Mouse (Mus musculus) bone marrow macrophage, adult 2 months (primary cell): ENCODE data around the gene Csnk2b. TPM values are rescaled to one million over a fixed set of nuclear protein-coding genes. Genes with fewer than 3 reads are reported as not detected.

Source experiments
- H3K27ac ChIP-seq: 2 replicates; pipeline ENCODE4 v1.5.1; 2012; ENCODE audit warnings: low read depth, low read length; ENCODE audit not compliant: insufficient read depth
- H3K4me1 ChIP-seq: 2 replicates; pipeline ENCODE4 v1.6.1; 2012; ENCODE audit warnings: low read length; ENCODE audit not compliant: control insufficient read depth, insufficient read depth
- H3K4me3 ChIP-seq: 2 replicates; pipeline ENCODE4 v1.5.1; 2012; ENCODE audit warnings: mild to moderate bottlenecking, low read length, moderate library complexity; ENCODE audit not compliant: insufficient read depth
- CTCF ChIP-seq: IDR thresholded peaks from 2 replicates; pipeline ENCODE4 v1.5.1; 2012; ENCODE audit warnings: low read depth, mild to moderate bottlenecking, low read length, moderate library complexity
- POLR2A ChIP-seq: IDR thresholded peaks from 2 replicates; pipeline ENCODE4 v1.6.1; 2012; ENCODE audit warnings: mild to moderate bottlenecking, low read depth, low read length, borderline replicate concordance
- polyA plus RNA-seq: library from polyadenylated mRNA; stranded (reverse); fragments of >200 nt; gene quantifications from 2 replicates; pipeline ENCODE4 v1.2.4, GENCODE M21; 2012; ENCODE audit not compliant: missing spikeins, insufficient read depth, insufficient read length

Gene Csnk2b
- polyA plus RNA-seq, 1 experiment, result 143 TPM

- TF ChIP-seq CTCF (no peak), POLR2A (no peak)
- no peak overlapping the region for H3K27ac ChIP-seq
- H3K4me1 ChIP-seq, result no peaks in the 10 kb centered on the region
- H3K4me3 ChIP-seq, result no peak overlapping the region
Measured at GRCm38 (mm10) chr17:35103221-35103690, 18.6 kb downstream of the Csnk2b start.

- TF ChIP-seq CTCF (no peak), POLR2A (no peak)
- H3K27ac ChIP-seq, result no peak overlapping the region
- H3K4me1 ChIP-seq, result no peaks in the 10 kb centered on the region
- H3K4me3 ChIP-seq, result no peak overlapping the region
Measured at GRCm38 (mm10) chr17:35102299-35102698, 19.6 kb downstream of the Csnk2b start.

GRCm38 (mm10) chr17:35101161-35101560 lies 20.7 kb downstream of the Csnk2b start:
- Histone ChIP-seq H3K4me3 (no peak overlapping the region), H3K4me1 (no peaks in the 10 kb centered on the region), H3K27ac (no peak overlapping the region)
- no peak for TF ChIP-seq CTCF
- no peak for TF ChIP-seq POLR2A

- Histone ChIP-seq H3K4me1 (no peaks in the 10 kb centered on the region), H3K4me3 (no peak overlapping the region), H3K27ac (no peak overlapping the region)
- TF ChIP-seq POLR2A (no peak), CTCF (no peak)
Measured at GRCm38 (mm10) chr17:35100196-35100765, 21.6 kb downstream of the Csnk2b start.

GRCm38 (mm10) chr17:35097164-35097655 lies 24.6 kb downstream of the Csnk2b start:
- peaks cover 6% of the 10 kb centered on the region for H3K4me1 ChIP-seq
- TF ChIP-seq POLR2A, result no peak
- TF ChIP-seq CTCF, result no peak
- H3K27ac ChIP-seq, result no peak overlapping the region

GRCm38 (mm10) chr17:35096597-35096996 lies 25.3 kb downstream of the Csnk2b start:
- Histone ChIP-seq H3K27ac (no peak overlapping the region), H3K4me3 (no peak overlapping the region), H3K4me1 (peaks cover 6% of the 10 kb centered on the region)
- TF ChIP-seq POLR2A, result no peak
- TF ChIP-seq CTCF, result no peak

More at GRCm38 (mm10) chr17:35097164-35097655, 24.6 kb downstream of the Csnk2b start:
- no peak overlapping the region for H3K4me3 ChIP-seq

- Histone ChIP-seq H3K27ac (no peak overlapping the region), H3K4me1 (peaks cover 6% of the 10 kb centered on the region), H3K4me3 (no peak overlapping the region)
- no peak for TF ChIP-seq POLR2A
- TF ChIP-seq CTCF, result no peak
Measured at GRCm38 (mm10) chr17:35094475-35095365, 27.1 kb downstream of the Csnk2b start.

GRCm38 (mm10) chr17:35092403-35093198 lies 29.3 kb downstream of the Csnk2b start:
- Histone ChIP-seq H3K4me3 (no peak overlapping the region), H3K4me1 (peaks cover 6% of the 10 kb centered on the region), H3K27ac (no peak overlapping the region)
- no peak for TF ChIP-seq CTCF
- no peak for TF ChIP-seq POLR2A

GRCm38 (mm10) chr17:35090166-35090932 lies 31.5 kb downstream of the Csnk2b start:
- H3K4me3 ChIP-seq, result peak overlapping the region; percentile 94
- peaks cover 6% of the 10 kb centered on the region for H3K4me1 ChIP-seq
- TF ChIP-seq CTCF (no peak), POLR2A (no peak)
- no peak overlapping the region for H3K27ac ChIP-seq
